Mouse (Mus musculus): Measurements from ENCODE around the gene Nxph3. TPM values are rescaled to one million over a fixed set of nuclear protein-coding genes. Genes with fewer than 3 reads are reported as not detected.

Gene Nxph3
- polyA plus RNA-seq, 1 experiment from 2014 or later = 0.73 TPM

- POLR2A ChIA-PET = interaction anchor here (0.6 kb wide), 1 partner anchor 56 kb away, joined by 3 read pairs; no protein-coding TSS in a partner anchor
- DNase-seq (ENCODE audit: low read depth, low spot score) (no peak), ATAC-seq (no peak)
- no peak for TF ChIP-seq CTCF (IDR thresholded peaks at IDR 0.05)
- CTCF ChIA-PET = interaction anchor here (1.0 kb wide), 1 partner anchor 8 kb away, joined by 3 read pairs; no protein-coding TSS in a partner anchor
- no peaks in the 10 kb centered on the region for H3K27me3 ChIP-seq
- in situ Hi-C loops (cut with MboI; ENCODE audit: low pct_unique_long_range_greater_than_20kb) = loop anchor here (5.0 kb wide), 1 partner anchor 71 kb away; no protein-coding TSS in a partner anchor
Measured at GRCm38 (mm10) chr11:95472942-95473341, 41.4 kb downstream of the Nxph3 start.

GRCm38 (mm10) chr11:95467731-95468130, 46.6 kb downstream of the Nxph3 start:
- ATAC-seq (no peak), DNase-seq (ENCODE audit: low read depth, low spot score) (no peak)
- no peaks in the 10 kb centered on the region for H3K27me3 ChIP-seq
- TF ChIP-seq CTCF (IDR thresholded peaks at IDR 0.05) = no peak
- in situ Hi-C loops (cut with MboI; ENCODE audit: low pct_unique_long_range_greater_than_20kb) = no loop called here
- POLR2A ChIA-PET = no interaction called here
- CTCF ChIA-PET = interaction anchor here (1.6 kb wide), 1 partner anchor 36 kb away, joined by 3 read pairs; no protein-coding TSS in a partner anchor

GRCm38 (mm10) chr11:95462168-95462567, 52.2 kb downstream of the Nxph3 start:
- no peak for TF ChIP-seq CTCF (IDR thresholded peaks at IDR 0.05)
- CTCF ChIA-PET = interaction anchor here (1.4 kb wide), 1 partner anchor 64 kb away, joined by 3 read pairs; no protein-coding TSS in a partner anchor
- ATAC-seq (no peak), DNase-seq (ENCODE audit: low read depth, low spot score) (no peak)
- H3K27me3 ChIP-seq = no peaks in the 10 kb centered on the region
- in situ Hi-C loops (cut with MboI; ENCODE audit: low pct_unique_long_range_greater_than_20kb) = no loop called here
- POLR2A ChIA-PET = interaction anchor here (0.6 kb wide), 1 partner anchor 49 kb away, joined by 3 read pairs; no protein-coding TSS in a partner anchor

- CTCF ChIA-PET = interaction anchor here (1.1 kb wide), 1 partner anchor 22 kb away, joined by 3 read pairs; no protein-coding TSS in a partner anchor
- TF ChIP-seq CTCF (IDR thresholded peaks at IDR 0.05) = no peak
Measured at GRCm38 (mm10) chr11:95460872-95461271, 53.5 kb downstream of the Nxph3 start.

More at GRCm38 (mm10) chr11:95460872-95461271, 53.5 kb downstream of the Nxph3 start:
- in situ Hi-C loops (cut with MboI; ENCODE audit: low pct_unique_long_range_greater_than_20kb) = no loop called here
- POLR2A ChIA-PET = no interaction called here
- no peak for ATAC-seq
- no peak for DNase-seq (ENCODE audit: low read depth, low spot score)
- H3K27me3 ChIP-seq = no peaks in the 10 kb centered on the region

Other genes starting within 250 kb of the Nxph3 start
- 52.5 TPM for gene Kat7, start 204.3 kb downstream of the Nxph3 start, polyA plus RNA-seq (2021)
- 6.0 TPM for gene Fam117a, start 177.6 kb downstream of the Nxph3 start, polyA plus RNA-seq (2021)
- gene Slc35b1, start 129.9 kb downstream of the Nxph3 start, polyA plus RNA-seq (2021) = 95.9 TPM
- 102 TPM for gene Spop, start 100.5 kb downstream of the Nxph3 start, polyA plus RNA-seq (2021)
- 0.09 TPM for gene Ngfr, start 73.2 kb upstream of the Nxph3 start, polyA plus RNA-seq (2021)
- gene Phb, start 152.4 kb upstream of the Nxph3 start, polyA plus RNA-seq (2021) = 158 TPM
- gene Zfp652, start 198.1 kb upstream of the Nxph3 start, polyA plus RNA-seq (2021) = 26.4 TPM
- gene B130006D01Rik, start 209.0 kb upstream of the Nxph3 start, polyA plus RNA-seq (2021) = 0.04 TPM